Mouse (Mus musculus): ENCODE measurements around the gene Camk1d.
"Not testable (repeated sequence)": the region's sequence is repeated elsewhere in the genome, so short reads cannot be mapped to it uniquely, and the experiment has no call there.

The Camk1d gene

DNA sequence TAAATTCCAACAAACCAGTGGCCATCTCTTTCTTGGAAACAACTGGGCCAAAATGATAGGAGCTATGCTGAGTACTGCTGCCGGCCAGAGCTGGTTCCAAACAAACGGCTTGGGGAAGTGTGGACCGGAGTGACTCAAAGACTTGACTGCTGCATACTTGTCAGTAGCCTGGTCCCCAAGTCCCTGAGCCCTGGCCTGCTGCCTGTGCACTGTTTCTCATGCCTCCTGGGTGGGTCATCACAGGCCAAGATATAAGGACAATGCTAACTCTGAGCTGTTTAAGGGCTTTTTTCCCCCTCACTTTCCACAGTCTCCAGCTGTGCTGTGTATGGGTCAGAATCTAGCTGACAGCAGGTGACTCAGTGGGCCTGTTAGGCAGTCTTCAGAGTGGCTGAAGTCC is 409.2 kb downstream of the Camk1d start:
- no peak for DNase-seq

DNA sequence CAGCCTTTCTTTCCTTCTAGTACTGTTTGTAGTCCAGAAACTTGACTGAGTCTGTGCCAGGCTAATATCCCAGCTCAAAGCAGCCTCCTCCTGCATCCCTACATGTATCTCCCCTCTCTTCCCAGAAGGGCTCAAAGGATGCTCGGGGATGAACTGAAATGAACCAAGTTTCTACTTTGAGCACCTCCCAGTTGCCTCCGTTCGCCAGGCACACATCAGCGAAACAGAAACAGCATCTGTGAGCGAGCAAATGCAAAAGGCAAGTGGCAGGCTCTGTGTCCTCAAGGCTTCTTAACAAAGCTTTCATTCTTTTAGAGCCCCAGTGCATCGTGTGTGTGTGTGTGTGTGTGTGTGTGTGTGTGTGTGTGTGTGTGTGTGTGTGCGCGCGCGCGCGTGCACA is 409.9 kb downstream of the Camk1d start:
- DNase-seq, result no peak

DNA sequence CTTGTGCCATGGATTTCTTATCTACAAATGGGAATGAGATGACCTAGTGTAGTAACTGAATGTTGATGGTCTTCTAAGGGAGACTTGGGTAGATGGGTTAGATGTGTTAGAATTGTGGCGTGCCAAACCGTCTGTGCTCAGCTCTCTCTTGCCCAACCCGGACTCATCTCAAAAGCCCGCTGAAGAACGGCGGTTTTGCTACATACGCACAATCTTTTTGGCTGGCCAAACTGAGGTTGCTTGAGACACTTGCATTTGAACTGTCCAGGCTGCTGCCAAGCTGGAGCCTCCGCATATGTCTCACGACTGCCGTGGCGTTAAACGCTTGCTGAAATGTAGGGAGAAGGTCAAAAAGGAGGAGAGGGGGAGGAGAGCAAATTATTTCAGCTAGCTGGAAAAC is 413.0 kb downstream of the Camk1d start:
- no peak for DNase-seq

DNA sequence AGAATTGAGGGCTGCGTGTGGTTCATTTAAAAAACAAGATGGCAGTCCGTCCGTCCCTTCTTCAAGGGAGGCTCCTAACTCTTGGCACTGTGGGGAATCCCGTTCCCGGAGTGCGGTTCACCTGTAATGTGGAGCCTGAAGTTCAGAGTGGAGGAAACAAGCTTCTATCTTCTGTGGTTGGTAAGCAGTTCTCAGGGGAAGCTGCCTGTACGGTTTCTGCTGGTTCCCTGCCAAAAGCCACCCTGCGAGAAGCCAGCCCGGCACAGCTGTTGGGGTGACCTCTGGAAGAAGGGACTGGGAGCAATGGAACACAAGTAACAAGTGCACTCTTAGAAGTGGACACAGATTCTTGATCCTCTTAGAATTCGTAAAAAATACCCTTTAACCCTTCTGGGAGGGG is 416.2 kb downstream of the Camk1d start:
- DNase-seq, result no peak

DNA sequence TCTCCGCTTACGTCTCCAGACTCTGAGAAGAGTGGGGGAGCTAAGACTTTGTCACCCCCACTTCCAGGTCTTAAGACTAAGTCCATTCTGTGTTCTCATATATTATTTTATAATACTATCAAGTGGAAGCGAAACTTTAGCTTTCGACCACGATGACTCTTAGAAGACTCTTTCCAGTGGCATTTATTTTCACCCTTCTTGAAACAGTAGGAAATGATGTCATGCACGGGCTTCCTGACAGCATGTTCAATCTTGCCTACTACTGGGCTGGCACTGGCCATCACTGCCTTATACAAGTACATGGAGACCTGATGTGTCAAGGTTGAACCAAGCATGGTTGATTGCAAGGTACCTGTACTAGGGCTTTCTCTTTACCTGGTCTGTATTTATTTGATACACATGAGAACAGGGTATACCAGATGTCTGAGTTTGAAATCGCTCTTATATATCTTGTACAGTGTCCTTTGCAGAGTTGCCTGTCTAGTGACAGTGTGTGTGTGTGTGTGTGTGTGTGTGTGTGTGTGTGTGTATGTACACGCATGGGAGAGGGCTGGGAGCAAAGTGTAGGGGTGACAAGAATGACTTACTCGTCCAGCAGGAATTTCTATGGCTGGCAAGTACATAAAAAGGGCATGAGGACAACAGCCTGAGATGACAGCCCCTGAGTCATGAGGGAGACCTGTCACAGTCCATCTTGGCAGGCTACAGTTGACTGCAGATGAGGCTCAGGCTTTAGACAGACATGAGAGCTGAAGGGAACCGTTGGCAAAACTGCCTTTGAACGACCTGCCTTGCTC is 417.4 kb downstream of the Camk1d start:
- no peak for DNase-seq

DNA sequence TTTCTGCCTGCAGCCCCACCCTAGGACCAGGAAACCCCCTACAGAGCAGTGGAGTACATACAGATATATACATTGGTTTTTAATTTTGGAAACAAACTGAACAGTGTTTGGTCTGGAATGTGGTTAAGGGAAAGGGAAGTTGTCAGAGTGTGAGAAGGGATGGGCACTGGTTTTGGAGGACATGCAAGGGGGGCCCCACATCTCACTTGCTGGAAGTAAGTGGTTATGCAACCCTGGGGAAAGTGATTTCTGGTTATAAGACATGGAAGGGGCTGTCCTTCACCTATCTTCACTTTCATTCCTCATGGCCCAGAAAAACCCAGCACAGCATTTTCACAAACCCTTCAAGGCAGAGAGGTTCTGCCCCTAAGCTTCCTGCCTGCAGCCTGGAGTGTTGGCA is 419.2 kb downstream of the Camk1d start:
- DNase-seq, result no peak

DNA sequence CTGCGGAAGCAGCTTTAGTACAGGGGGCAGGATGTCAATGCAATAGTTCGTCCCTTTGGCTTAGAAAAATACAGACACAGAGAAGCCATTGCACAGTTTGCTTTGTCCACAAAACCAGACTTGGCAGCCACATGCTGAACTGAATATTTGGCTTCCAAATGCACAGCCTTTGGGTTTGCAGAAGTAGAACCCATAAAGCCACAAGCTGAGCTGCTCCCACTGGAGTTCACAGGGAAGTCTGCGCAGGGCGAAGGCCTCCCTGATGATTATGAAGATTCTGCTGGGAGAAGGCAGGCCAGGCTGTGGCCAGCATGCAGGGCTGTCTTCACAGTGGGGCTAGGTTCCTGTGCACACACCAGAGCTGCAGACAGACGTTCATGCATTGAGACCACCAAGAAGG is 419.9 kb downstream of the Camk1d start:
- no peak for DNase-seq

DNA sequence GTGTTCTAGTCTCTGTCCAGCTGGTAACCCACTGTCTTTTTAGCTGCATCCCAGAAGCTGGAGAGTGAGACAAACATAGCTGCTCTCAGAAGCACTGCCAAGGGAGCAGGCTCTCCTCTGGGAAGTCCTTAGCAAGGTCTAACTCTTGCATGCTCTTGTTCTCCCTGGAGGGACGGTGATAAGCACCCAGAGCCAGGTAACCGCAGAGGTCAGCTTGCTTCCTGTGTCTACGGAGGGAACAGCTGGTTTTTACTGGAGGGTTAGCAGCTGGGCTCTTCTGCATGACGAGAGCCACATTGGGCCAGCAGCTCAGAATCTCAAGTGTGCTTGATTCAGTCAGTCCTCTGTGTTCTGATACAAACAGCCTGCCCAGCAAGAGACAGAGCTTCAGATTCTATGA is 425.7 kb downstream of the Camk1d start:
- DNase-seq, result no peak

DNA sequence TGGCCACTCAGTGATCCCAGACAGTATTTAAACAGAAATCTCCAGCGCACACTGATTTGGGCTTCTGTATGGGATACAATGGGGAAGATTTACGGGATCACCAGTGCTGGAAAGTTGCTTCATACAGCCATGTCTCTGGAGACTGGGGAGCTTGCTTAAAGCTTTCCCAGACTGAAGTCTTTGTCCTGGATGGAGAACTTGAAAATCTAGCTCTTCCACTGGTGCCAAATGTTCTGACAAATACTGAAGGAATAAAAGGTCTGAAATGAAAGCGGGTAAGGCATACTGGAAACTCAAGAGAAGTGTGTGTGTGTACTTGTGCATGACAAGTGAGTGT is 427.3 kb downstream of the Camk1d start:
- DNase-seq, result no peak

DNA sequence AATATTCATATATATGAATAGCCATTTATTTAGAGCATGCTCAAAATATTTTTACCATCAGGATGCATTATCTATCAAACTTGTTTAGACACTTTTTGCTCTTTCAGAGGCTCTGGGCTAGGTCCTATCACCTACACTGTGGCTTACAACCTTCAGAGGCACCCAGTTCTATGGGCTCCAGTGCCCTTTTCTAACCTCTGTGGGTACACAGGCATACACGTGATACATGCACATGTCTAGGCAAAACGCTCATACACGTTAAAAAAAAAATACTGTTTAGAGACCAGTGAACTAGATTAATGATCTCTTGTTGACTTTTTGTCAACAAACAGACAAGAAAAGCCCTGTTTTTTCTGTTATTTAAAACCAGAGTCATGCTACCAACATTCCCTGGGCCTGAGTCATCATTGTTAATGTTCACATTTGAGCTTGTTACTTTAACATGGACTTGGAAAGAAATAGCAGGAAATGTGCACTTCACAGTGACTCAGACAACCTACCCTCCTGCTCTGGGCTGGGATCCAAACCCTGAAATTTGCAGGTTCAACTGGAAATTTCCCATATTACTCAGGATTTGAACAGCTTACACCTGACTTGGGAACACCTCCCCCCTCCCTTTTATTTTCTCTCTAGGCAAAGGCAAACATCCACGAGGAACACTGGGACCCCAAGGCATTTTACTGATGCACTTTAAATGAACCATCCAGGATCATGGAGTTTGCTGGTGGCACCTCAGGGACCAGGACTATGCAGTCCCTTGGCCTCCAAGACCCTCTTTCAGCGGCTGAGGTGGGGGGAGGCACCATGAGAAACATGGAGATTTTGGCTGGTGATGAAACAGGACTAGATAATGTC is 427.9 kb downstream of the Camk1d start:
- no peak for DNase-seq

DNA sequence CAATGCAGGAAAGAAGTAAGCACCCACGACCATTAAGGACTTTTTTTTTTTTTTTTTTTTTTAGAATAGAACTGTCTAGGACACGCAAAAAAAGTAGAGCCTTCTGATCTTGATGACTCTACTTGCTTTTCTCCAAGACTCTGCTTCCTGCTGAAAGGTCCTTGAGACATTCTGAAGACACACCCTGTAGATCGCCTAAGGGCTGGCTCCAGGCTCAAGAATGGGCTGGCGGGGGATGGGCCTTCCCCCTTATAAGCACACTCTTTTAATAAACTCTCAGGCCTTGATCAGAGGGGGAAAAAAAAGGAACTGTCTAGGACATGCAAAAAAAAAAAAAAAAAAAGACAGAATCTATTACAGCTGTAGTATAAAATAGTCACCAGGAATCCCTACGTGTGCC is 430.0 kb downstream of the Camk1d start:
- no peak for DNase-seq

DNA sequence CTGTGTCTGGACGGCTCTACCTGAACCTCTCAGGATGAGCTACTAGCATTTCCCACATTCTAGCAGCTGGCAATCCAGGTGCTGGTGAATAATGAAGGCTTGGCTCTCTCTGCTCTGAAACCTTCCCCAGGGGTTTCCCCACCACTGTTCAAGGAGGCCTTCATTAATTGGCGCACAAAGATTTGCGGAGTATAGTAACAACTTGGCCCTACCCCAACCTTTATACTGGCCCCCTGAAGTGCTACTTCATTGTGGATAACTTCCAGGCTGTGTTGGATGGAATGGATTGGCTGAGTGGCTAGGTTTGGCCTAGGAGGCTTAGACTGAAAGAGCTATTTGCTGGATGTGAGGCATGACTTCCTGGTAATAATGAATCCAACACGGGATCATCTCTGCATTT is 431.7 kb downstream of the Camk1d start:
- no peak for DNase-seq

DNA sequence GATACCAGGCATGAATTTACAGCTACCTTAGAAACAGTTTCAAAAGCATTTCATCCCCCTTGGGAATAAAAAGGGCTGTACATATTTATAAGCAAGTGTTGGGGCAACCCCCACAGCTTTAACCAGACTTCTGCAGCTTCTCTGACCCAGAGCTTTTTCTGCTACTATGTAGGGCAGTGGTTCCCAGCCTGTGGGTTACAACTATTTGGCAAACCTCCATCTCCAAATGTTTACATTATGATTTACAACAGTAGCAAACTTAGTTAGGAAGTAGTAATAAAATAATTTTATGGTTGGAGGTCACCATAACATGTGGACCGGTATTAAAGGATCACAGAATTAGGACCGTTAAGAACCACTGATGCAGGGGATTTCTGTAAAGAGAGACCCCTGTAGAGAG is 446.3 kb downstream of the Camk1d start:
- no peak for DNase-seq

DNA sequence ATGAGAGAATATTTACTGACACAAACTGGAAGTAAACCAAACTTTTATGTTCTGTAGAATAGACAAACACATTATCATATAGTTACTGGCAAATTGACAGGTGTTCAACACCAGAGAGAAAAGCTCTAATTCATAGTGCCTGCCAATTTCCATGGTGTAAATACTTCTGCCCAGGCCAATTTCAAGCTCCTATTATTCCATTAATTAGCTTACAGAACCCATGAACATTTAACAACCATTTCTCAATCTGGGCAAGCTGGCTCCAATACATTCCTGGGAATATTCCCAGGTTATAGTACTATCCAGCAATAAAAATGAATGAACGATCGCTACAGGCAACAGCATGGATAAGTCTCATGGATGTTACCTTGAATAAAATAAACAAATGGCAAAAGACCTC is 452.0 kb downstream of the Camk1d start:
- DNase-seq, result no peak

DNA sequence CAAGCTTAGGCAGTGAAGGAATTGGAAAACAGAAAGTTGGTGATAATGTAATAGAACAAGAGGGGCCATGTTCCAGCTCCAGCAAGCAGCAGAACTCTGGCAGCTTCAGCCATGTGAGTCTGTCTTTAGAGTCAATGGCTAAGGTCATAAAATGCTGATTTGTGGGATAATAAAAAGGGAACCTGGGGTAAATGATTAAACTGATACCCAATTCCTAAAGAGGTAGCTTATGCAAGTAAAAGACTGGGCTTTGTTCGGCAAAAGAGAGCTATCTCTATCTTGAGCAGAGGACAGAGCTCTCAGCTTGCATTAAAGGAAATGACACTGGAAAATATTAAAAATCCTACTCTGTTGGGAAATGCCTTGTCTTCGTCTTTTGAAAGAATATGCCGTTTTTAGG is 456.1 kb downstream of the Camk1d start:
- DNase-seq, result no peak

DNA sequence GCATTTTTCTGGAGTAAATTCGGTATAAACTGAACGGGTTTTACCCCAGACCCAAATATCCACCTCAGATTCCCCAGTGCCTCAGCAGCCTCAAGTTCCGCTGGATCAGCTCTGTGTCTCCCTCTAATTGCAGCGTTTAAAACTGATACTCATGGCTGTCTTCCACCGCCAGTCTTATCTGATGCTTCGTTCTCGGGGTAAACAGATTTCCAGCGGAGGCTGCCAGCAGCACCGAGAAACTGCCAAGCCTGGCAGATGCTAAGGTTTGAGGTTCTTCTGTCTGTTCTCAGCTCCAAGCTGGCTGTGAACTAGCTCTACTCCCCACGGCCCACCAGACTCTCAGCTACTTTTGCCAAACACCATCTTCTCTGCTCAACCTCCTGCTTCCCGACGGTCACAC is 464.3 kb downstream of the Camk1d start:
- peak; percentile 72 for DNase-seq

DNA sequence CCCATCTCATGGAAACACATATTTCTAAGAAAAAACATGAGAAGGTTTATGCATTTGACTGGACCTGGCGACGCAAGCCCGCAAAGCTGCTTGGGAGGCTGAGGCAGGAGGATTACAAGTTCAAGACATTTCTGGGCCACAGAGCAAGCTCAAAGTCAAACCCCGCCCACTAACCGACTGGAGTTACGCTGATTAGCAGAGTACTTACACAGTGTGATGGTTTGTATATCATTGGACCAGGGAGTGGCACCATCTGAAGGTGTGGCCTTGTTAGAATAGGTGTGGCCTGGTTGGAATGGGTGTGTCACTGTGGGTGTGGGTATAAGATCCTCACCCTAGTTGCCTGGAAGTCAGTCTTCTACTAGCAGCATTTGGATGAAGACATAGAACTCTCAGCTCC is 465.1 kb downstream of the Camk1d start:
- DNase-seq, result not testable (repeated sequence)

All from right cerebral cortex, postnatal 4 days (tissue).